Mouse (Mus musculus) lung, postnatal 36 days (tissue): ENCODE measurements at regions not wholly inside any gene's neighbourhood (a gene's known extent, or its start where the extent isn't known, plus 50 kb on each side); places are given as distances from the start of the nearest gene placed in this dataset.

Source experiments
- DNase-seq: peaks from one replicate; pipeline ENCODE4 v3.0.0; 2022; ENCODE audit warnings: mixed read lengths

GRCm38 (mm10) chr2:124718985-124719384, 348.9 kb upstream of the Slc24a5 start:
- peak; percentile 58 for DNase-seq

DNA sequence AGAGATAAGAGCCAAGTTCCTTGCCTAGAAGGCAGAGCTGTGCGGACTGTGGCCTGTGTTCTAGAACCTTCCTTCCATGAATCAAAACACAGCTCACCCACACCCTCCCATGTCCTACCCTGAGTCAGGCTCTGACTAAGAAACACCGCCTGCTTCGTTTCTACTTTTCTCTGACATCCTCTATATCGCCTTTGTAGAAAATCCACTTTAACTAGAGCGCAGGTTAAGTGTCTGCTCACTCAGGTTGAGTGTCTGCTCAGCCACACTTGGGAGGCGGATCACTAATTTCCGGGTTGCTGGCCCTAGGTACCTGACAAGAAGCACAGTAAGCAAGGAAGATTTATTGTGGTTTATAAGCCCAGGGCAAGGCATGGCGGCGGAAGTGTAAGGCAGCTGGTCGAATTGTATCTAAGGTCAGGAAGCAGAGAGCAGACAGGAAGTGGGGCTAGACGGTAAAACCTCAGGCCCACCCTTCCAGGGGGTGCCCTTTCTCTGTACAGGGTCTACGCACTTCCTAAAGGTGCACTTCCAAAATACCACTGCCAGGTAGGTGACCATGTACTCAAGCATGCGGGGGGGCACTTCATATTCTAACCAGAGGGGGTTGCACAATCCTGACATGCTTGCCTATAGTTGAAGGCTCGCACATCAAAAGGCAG, 348.0 kb upstream of the Slc24a5 start:
- DNase-seq = peak; percentile 53

DNA sequence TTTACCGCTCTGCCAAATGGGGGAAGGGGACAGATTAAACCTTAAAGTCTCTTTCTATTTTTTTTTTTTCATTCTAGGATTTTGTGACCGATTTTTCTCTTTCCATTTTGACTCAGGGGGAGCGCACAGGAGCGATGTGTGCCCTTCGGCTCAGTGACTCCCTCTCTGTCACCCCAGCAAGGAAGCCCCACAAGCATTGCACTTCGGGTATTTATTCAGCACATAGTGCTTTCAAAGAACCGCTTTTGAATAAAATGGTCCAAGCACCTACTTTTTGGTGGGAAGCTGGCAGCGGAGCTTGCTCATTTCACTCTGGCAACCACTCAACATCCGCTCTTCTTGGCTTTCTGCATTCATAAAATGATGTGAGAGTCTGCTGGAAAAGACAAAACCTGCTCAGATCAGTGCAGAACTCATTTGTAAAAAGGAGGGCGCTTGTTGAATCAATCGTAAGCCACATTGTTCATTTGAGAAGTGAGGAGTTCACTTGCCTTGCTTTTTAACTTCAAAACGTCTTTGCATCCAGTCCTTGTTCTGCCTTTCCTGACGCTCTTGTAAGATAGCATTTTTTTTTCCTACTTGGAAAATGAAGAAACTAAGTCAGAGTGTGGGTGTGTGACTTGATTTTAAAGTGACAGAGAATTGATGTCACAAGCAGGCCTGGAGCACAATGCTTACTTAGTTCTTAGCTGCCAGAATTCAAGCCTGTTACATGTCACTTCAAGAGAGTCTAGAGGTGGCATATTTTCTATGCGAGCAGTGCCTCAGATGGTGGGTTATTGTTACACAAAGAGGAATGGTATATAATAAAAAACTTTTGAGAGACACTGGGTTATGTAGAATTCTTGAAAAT, 347.1 kb upstream of the Slc24a5 start:
- DNase-seq = no peak

- DNase-seq = no peak
These were observed 343.8 kb upstream of the Slc24a5 start for GRCm38 (mm10) chr2:124724171-124724570.

- no peak for DNase-seq
These were observed 343.0 kb upstream of the Slc24a5 start for GRCm38 (mm10) chr2:124724827-124725480.

GRCm38 (mm10) chr2:124727979-124728378, 339.9 kb upstream of the Slc24a5 start:
- DNase-seq = no peak

- DNase-seq = no peak
These were observed 335.3 kb upstream of the Slc24a5 start for GRCm38 (mm10) chr2:124732593-124732992.

DNA sequence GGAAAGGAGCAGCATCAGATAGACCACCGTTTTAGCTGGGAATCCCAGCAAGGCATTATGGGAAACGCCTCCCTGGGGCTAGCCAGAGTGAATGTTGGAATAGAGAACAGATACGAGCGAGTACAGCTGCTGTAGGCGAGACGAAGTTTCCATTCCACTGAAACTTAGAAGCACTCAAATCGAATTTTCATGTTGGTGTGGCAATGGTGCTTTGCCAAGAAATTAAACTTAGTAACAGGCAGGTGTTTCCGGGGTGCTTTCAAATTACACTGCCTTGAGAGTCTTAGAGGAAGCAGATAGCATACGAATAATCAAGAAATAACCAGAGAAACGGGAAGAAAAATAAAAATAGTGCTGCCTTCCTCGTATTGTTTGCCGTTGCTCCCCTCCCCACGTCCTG, 327.1 kb upstream of the Slc24a5 start:
- no peak for DNase-seq

DNA sequence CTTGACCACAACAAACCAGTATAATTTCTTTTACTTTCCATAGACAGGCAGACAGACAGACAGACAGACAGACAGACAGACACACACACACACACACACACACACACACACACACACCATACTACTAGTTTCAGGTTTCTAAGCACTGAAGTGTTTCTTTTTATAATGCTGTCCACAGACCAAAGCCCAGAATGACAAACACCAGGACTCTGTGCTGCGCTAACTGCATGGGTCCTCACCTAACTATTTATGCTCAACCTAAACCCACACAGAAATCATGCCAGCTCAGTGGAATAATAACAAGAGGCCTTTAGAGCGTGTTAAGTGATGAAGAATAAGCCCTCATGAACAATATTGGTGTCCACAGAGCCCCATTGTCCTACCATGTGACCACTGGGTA, 325.0 kb upstream of the Slc24a5 start:
- DNase-seq = no peak

DNA sequence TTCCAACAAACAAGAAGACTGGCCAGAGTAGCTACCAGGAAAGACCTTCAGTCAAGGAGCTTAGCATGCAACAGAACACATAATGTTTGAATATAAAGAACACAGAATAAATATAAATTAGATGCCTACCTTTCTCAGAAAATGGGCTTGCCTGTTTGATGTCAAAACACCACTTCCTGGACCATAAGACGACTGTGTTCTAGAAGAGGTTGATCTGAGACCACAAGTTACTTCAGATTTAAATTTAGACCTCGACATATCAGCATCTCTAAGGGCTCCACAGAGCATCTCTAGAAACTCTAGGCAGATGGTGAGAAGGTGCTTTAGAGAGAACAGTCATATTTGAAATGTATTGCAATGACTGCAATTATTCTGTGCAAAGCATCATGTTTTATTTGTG, 322.9 kb upstream of the Slc24a5 start:
- DNase-seq = no peak

DNA sequence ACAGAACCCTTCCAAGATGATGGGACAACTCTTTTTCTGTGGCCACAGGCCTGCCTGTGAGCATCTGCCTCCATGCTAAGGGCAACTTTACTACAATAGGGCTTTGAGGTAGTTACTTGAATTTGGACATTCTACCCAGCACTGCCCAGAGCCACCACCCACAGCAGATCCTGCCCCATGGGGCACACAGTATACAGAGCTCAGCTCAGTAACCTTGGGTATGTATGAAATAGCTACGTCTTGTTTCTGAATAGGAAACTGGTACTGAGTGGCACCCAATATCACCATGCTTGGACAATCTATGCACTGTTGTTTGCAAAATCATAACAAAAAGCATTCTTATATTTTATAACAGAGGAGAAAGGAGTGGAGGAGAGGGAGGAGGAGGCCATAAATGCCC, 320.8 kb upstream of the Slc24a5 start:
- DNase-seq = no peak

GRCm38 (mm10) chr2:124747627-124748026, 320.3 kb upstream of the Slc24a5 start:
- DNase-seq = peak; percentile 38

GRCm38 (mm10) chr2:124751832-124752231, 316.1 kb upstream of the Slc24a5 start:
- DNase-seq = no peak

DNA sequence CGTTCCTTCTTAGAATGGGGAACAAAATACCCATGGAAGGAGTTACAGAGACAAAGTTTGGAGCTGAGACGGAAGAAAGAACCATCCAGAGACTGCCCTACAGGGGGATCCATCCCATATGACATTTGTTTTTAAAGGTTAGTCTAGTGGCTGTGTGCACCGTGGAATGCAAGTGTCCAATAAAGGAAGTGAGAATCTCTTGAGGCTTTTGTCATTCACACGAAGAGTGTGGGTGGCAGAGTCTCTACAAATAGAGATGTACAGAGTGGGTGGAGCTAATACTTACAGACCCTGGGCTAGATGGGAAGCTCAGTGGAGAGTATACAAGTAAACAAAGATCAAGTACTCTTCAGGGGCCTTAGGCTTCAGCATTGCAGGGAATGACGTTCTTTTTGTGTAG, 314.2 kb upstream of the Slc24a5 start:
- peak; percentile 21 for DNase-seq

- no peak for DNase-seq
These were observed 312.7 kb upstream of the Slc24a5 start for GRCm38 (mm10) chr2:124755244-124755643.

- peak; percentile 68 for DNase-seq
These were observed 308.9 kb upstream of the Slc24a5 start for GRCm38 (mm10) chr2:124758992-124759391.

GRCm38 (mm10) chr2:124763650-124764049, 304.3 kb upstream of the Slc24a5 start:
- DNase-seq = no peak

GRCm38 (mm10) chr2:124764186-124764910, 303.6 kb upstream of the Slc24a5 start:
- peak; percentile 41 for DNase-seq

DNA sequence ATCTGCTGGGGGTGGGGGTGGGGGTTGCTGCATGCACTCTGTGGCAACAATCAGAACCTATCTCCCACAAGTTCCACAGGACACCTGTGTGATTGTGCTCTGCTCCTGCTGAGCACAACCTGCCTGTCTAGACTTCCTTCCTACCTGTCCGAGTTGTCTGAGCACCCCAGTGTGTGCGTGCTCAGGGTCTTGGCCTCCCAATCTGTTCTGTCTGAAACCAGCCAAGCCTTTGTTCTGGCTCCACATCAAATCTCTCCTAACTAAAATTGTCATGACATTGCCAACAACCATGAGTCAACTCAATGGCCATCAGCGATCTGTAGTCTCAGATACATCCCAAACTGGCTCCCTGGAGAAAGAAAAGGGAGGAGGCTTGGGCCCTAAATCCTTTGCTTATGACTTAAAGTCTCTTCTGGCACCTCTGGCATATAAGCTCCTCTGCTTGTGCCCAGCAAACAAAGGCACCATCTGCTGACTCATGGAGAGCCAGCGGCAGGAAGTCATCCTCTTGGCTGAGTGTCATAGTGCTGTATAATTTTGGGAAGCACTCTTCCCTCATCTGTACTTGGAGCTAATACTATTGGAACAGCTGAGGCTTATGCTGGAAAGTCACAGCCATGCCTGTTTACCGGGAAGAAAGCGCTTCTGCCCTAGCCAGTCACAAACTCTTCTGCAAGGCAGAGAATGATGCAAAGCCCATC, 298.5 kb upstream of the Slc24a5 start:
- no peak for DNase-seq

DNA sequence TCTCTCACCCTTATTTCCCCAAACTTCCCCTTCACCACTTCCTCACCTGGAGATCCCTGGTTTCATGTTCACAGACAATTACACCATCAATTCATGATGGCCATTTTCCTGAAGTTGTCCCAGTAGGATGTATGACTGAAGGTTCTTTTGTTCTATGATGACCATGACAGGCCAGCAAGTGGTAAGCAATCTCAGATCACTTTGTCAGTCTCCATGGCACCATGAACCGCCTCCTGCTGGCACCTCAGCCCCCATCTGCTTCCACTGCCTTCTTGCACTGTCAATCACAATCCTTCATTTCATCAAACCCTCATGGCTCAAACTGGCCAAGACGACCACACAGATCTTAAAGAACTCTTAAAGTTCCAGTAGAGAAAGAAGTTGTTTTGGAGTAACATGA, 297.9 kb upstream of the Slc24a5 start:
- DNase-seq = no peak

GRCm38 (mm10) chr2:124772055-124772708, 295.7 kb upstream of the Slc24a5 start:
- DNase-seq = peak; percentile 52

DNA sequence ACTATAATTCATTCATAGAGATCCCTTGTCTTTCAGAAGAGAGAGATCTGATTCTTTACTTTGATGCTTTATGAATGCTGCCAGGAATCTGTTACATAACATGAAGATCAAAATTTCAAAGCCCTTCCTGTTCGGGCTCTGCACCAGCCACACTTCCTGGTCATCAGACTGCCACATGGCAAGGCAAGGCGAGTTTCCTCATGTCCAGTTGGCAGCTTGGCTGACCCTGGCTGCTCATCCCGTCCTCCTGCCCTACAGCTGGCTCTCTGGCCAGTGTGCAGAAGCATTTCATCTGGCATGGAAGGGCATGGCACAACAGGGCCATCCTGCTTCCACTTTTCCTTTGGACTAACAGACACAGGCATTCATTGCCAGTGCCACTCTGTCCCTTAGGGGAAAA, 292.2 kb upstream of the Slc24a5 start:
- peak; percentile 54 for DNase-seq
